Mouse (Mus musculus) forebrain, embryonic 14.5 days (tissue): ENCODE results near the gene Tas2r137. TPM values are rescaled to one million over a fixed set of nuclear protein-coding genes. Genes with fewer than 3 reads are reported as not detected.

Experiments
- ATAC-seq: fragments of 200-750 bp; cut with Nextera tagmentation; 2 replicates; pipeline ENCODE4 v1.8.0; 2017; ENCODE audit warnings: mild to moderate bottlenecking, moderate library complexity
- DNase-seq: peaks from one replicate; pipeline ENCODE4 v3.0.0-alpha.2; 2015; ENCODE audit warnings: low spot score
- H3K27ac ChIP-seq: fragments of 300-500 bp; sonication (generic); 2 replicates; pipeline ENCODE4 v1.5.1; 2014; ENCODE audit warnings: low read depth, mild to moderate bottlenecking, control low read depth, low read length, moderate library complexity
- H3K27me3 ChIP-seq: fragments of 300-500 bp; sonication (generic); replicated peaks from 2 replicates; pipeline ENCODE4 v1.6.1; 2014; ENCODE audit warnings: low read length, control low read depth, mixed read lengths; ENCODE audit not compliant: control insufficient read depth, insufficient read depth
- H3K36me3 ChIP-seq: fragments of 300-500 bp; sonication (generic); 2 replicates; pipeline ENCODE4 v1.6.1; 2014; ENCODE audit warnings: low read length, control low read depth; ENCODE audit not compliant: control insufficient read depth, insufficient read depth
- H3K4me1 ChIP-seq: fragments of 300-500 bp; sonication (generic); 2 replicates; pipeline ENCODE4 v1.6.1; 2014; ENCODE audit warnings: antibody characterized with exemption, low read length, control low read depth; ENCODE audit not compliant: control insufficient read depth, insufficient read depth
- H3K4me2 ChIP-seq: fragments of 300-500 bp; sonication (generic); 2 replicates; pipeline ENCODE4 v1.6.1; 2014; ENCODE audit warnings: mild to moderate bottlenecking, control low read depth, low read length
- H3K4me3 ChIP-seq: fragments of 300-500 bp; sonication (generic); 2 replicates; pipeline ENCODE4 v1.5.1; 2014; ENCODE audit warnings: low read depth, low read length, control low read depth
- H3K9ac ChIP-seq: fragments of 300-500 bp; sonication (generic); 2 replicates; pipeline ENCODE4 v1.6.1; 2014; ENCODE audit warnings: mild to moderate bottlenecking, low read length, control low read depth, moderate library complexity
- H3K9me3 ChIP-seq: fragments of 300-500 bp; sonication (generic); replicated peaks from 2 replicates; pipeline ENCODE4 v1.6.1; 2016; ENCODE audit warnings: low read length, control low read depth, mixed read lengths; ENCODE audit not compliant: control insufficient read depth
- WGBS: fragments of 180-500 bp; shearing (Covaris S2); extraction: QIAGEN DNeasy Blood & Tissue Kit; methylation state at CpG from one replicate; pipeline ENCODE4 v1.1.7; 2014; 5-methylcytosine and 5-hydroxymethylcytosine counted together
- polyA plus RNA-seq: library from polyadenylated mRNA; unstranded; fragments of >200 nt; fragmentation: Nextera tagmentation; extraction: Ambion mirVana; gene quantifications from 2 replicates; pipeline ENCODE4 v1.2.1, GENCODE M21; 2014

Gene Tas2r137
- polyA plus RNA-seq, 1 experiment from 2014 or later, result not detected

DNA sequence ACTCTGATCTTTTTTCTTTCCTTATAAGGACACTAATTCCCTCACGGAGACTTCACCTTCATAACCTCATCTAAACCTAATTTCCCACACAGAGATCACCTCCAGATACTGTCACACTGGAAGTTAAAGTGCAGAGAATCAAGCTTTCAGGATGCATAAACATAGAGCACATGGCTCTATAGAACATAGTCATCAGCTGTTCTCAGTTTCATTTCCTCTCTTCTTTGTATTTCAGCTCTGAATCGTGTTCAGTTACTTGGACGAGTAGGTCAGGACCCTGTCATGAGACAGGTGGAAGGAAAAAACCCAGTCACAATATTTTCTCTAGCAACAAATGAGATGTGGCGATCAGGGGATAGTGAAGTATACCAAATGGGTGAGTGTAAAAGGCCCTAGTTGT is 14.9 kb upstream of the Tas2r137 start:
- Histone ChIP-seq H3K4me2 (no peak overlapping the region), H3K9me3 (no peaks in the 10 kb centered on the region), H3K4me3 (no peak overlapping the region), H3K4me1 (peaks cover 4% of the 10 kb centered on the region), H3K27me3 (no peaks in the 10 kb centered on the region), H3K9ac (no peak overlapping the region), H3K36me3 (peaks cover 55% of the 10 kb centered on the region), H3K27ac (no peak overlapping the region)
- WGBS, result 91% methylated on average over 4 of the region's 4 CpGs
- DNase-seq (no peak), ATAC-seq (no peak)

DNA sequence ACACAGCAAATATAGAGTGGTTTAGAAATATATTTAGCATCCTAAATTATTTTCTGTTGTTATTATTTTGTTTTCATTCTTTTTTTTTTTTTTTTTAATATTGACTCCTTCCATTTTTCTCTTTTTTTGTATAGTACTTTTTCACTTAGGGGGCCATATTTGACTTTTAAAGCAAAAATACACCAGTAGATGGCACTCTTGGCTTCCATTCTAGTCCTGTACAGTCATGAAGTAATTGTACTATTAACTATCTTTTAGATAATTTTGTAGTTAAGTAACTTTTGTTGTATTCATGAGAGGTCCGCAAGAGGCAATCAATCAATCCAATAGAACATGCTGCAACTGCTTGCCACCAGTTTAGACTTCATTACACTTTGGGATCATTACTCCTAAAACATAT is 11.3 kb upstream of the Tas2r137 start:
- Histone ChIP-seq H3K4me3 (no peak overlapping the region), H3K9ac (no peak overlapping the region), H3K9me3 (no peaks in the 10 kb centered on the region), H3K27me3 (no peaks in the 10 kb centered on the region), H3K36me3 (peaks cover 71% of the 10 kb centered on the region), H3K4me2 (no peak overlapping the region), H3K27ac (no peak overlapping the region), H3K4me1 (no peaks in the 10 kb centered on the region)
- ATAC-seq (no peak), DNase-seq (peak; percentile 65)
- 79% methylated on average over 1 of the region's 1 CpGs for WGBS

DNA sequence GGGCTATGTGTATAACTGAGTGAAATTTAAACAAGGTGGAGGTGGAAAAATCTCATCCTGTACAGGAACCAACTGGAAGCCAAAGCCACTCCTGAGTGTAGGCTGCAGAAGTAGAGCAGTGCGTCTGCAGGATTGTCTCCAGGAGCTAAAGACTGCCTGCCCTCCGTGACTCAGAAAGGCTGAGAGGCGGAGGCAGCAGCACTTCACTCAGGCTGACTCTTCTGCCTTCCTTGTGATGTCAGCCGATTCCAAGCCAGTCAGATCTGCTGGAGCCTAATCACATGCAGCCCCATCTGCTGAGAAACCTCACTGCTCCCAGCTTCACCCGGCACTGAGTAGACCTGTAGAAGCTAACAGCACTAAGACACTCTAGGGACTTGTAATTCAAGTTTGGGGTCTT is 8.7 kb upstream of the Tas2r137 start:
- H3K27me3 ChIP-seq, result no peaks in the 10 kb centered on the region
- H3K9me3 ChIP-seq, result no peaks in the 10 kb centered on the region
- DNase-seq, result no peak
- H3K4me2 ChIP-seq, result no peak overlapping the region
- no peak for ATAC-seq
- H3K4me3 ChIP-seq, result no peak overlapping the region
- 94% methylated on average over 5 of the region's 5 CpGs for WGBS
- H3K27ac ChIP-seq, result no peak overlapping the region
- H3K9ac ChIP-seq, result no peak overlapping the region
- H3K36me3 ChIP-seq, result peaks cover 62% of the 10 kb centered on the region
- H3K4me1 ChIP-seq, result no peaks in the 10 kb centered on the region

DNA sequence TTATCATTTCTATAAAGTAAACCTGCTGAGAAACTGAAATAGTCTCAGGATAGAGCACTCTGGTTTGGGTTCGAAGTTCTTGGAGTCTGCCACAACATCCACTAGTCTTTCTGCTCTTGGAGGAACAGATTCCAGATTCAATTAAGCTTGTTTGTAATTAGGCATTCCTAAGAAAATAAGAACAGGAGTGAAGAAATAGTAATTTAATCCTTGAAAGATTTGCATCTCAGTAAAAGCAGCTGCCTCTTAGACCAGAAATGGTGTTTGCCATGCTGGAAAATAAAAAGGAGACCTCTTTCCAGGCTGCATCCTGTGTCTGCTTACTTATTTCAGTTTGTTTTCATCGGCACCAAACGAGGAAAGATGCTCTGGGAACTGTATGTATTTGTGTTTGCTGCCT is 2.2 kb downstream of the Tas2r137 start, which contains the start of gene Tas2r108:
TSS of gene Tas2r108 (plus strand) at position 301 of the 400 bp plus-strand sequence.
- DNase-seq, result no peak
- no peak for ATAC-seq
- H3K36me3 ChIP-seq, result no peaks in the 10 kb centered on the region
- no peaks in the 10 kb centered on the region for H3K9me3 ChIP-seq
- H3K4me1 ChIP-seq, result no peaks in the 10 kb centered on the region
- H3K4me2 ChIP-seq, result no peak within 1 kb of the TSS
- no peaks in the 10 kb centered on the region for H3K27me3 ChIP-seq
- no peak within 1 kb of the TSS for H3K27ac ChIP-seq
- 93% methylated on average over 3 of the region's 3 CpGs for WGBS
- H3K4me3 ChIP-seq, result no peak within 1 kb of the TSS
- H3K9ac ChIP-seq, result no peak within 1 kb of the TSS

DNA sequence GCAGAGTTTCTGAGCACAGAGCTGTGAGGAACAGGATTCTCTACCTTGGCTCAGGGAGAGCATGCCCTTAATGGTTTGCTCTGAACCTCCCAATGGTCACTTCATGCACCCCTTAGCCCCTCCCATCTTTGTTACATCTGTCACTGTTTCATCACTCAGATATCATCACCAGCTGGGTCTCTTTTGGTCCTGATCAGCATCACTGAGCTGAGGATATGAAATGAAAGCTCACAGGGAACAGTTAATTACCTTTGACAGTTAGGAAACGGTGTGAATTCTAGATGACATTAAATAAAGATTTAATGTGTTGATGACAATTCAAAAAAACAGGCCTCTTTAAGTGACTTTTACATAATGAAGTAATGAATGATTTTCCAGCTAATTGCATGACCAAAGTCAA is 28.4 kb downstream of the Tas2r137 start, which contains the start of gene Prss37:
TSS of gene Prss37 (minus strand) at position 101 of the 400 bp plus-strand sequence.
- ATAC-seq, result no peak
- H3K4me3 ChIP-seq, result no peak within 1 kb of the TSS
- no peak within 1 kb of the TSS for H3K27ac ChIP-seq
- WGBS, result 76% methylated on average over 1 of the region's 1 CpGs
- H3K4me1 ChIP-seq, result no peaks in the 10 kb centered on the region
- H3K4me2 ChIP-seq, result no peak within 1 kb of the TSS
- DNase-seq, result no peak
- no peaks in the 10 kb centered on the region for H3K27me3 ChIP-seq
- no peaks in the 10 kb centered on the region for H3K9me3 ChIP-seq
- H3K9ac ChIP-seq, result no peak within 1 kb of the TSS
- H3K36me3 ChIP-seq, result no peaks in the 10 kb centered on the region

Other genes with a start within 250 kb of the Tas2r137 start
- 49.5 and 56.7 TPM in 2 replicates for gene Agk, start 166.1 kb upstream of the Tas2r137 start, polyA plus RNA-seq
- gene E330009J07Rik, start 55.1 kb upstream of the Tas2r137 start, polyA plus RNA-seq, result 35.8 and 38.7 TPM in 2 replicates
- 0.07 and 0.23 TPM in 2 replicates for gene Wee2, start 52.1 kb upstream of the Tas2r137 start, polyA plus RNA-seq
- 116 and 140 TPM in 2 replicates for gene Ssbp1, start 19.9 kb upstream of the Tas2r137 start, polyA plus RNA-seq
- not detected in 2 replicates for gene Tas2r108, start 2.3 kb downstream of the Tas2r137 start, polyA plus RNA-seq
- gene Prss37, start 28.3 kb downstream of the Tas2r137 start, polyA plus RNA-seq, result not detected in 2 replicates
- gene Olfr461, start 63.8 kb downstream of the Tas2r137 start, polyA plus RNA-seq, result not detected in 2 replicates
- 0.12 TPM in 1 of 2 replicates, not detected in the other for gene Olfr460, start 78.3 kb downstream of the Tas2r137 start, polyA plus RNA-seq
- gene Clec5a, start 94.6 kb downstream of the Tas2r137 start, polyA plus RNA-seq, result 0.66 and 0.84 TPM in 2 replicates
- not detected in 2 replicates for gene Tas2r138, start 122.1 kb downstream of the Tas2r137 start, polyA plus RNA-seq
- gene Mgam, start 137.6 kb downstream of the Tas2r137 start, polyA plus RNA-seq, result 0.17 TPM in 1 of 2 replicates, not detected in the other